Mouse (Mus musculus) limb, embryonic 13.5 days (tissue): Measurements from ENCODE around the gene Chd9. TPM values are rescaled to one million over a fixed set of nuclear protein-coding genes. Genes with fewer than 3 reads are reported as not detected.

ENCODE experiments used
- ATAC-seq: fragments of 200-750 bp; cut with Nextera tagmentation; 2 replicates; pipeline ENCODE4 v1.8.0; 2017; ENCODE audit warnings: low read depth, moderate number of reproducible peaks, moderate TSS enrichment; ENCODE audit not compliant: low FRiP score
- H3K27ac ChIP-seq: fragments of 300-500 bp; sonication (generic); 2 replicates; pipeline ENCODE4 v1.5.1; 2015; ENCODE audit warnings: inconsistent platforms, mild to moderate bottlenecking, moderate library complexity
- H3K27me3 ChIP-seq: fragments of 300-500 bp; sonication (generic); 2 replicates; pipeline ENCODE4 v1.6.1; 2015; ENCODE audit warnings: mild to moderate bottlenecking, inconsistent platforms
- H3K36me3 ChIP-seq: fragments of 300-500 bp; sonication (generic); 2 replicates; pipeline ENCODE4 v1.6.1; 2015; ENCODE audit warnings: inconsistent platforms, mild to moderate bottlenecking, moderate library complexity
- H3K4me1 ChIP-seq: fragments of 300-500 bp; sonication (generic); 2 replicates; pipeline ENCODE4 v1.6.1; 2015; ENCODE audit warnings: inconsistent platforms
- H3K4me2 ChIP-seq: fragments of 300-500 bp; sonication (generic); replicated peaks from 2 replicates; pipeline ENCODE4 v1.6.1; 2015; ENCODE audit warnings: inconsistent platforms, mild to moderate bottlenecking, moderate library complexity
- H3K4me3 ChIP-seq: fragments of 300-500 bp; sonication (generic); 2 replicates; pipeline ENCODE4 v1.5.1; 2015; ENCODE audit warnings: moderate library complexity, mild to moderate bottlenecking, inconsistent platforms
- H3K9ac ChIP-seq: fragments of 300-500 bp; sonication (generic); 2 replicates; pipeline ENCODE4 v1.6.1; 2015; ENCODE audit warnings: mild to moderate bottlenecking, inconsistent platforms
- H3K9me3 ChIP-seq: fragments of 300-500 bp; sonication (generic); 2 replicates; pipeline ENCODE4 v1.6.1; 2016; ENCODE audit warnings: inconsistent platforms
- WGBS: fragments of 180-500 bp; shearing (Covaris S2); methylation state at CpG from one replicate; pipeline ENCODE4 v1.1.7; 2015; 5-methylcytosine and 5-hydroxymethylcytosine counted together
- polyA plus RNA-seq: library from polyadenylated mRNA; unstranded; fragments of >200 nt; fragmentation: Nextera tagmentation; extraction: Ambion mirVana; gene quantifications from 2 replicates; pipeline ENCODE4 v1.2.1, GENCODE M21; 2015

The Chd9 gene
- polyA plus RNA-seq, 1 experiment from 2014 or later: 108 TPM

- 79% methylated on average over 9 of the region's 9 CpGs for WGBS
- Histone ChIP-seq H3K4me1 (peaks cover 16% of the 10 kb centered on the region), H3K27ac (no peak overlapping the region), H3K27me3 (no peaks in the 10 kb centered on the region), H3K4me3 (no peak overlapping the region), H3K9ac (no peak overlapping the region), H3K36me3 (no peaks in the 10 kb centered on the region), H3K9me3 (no peaks in the 10 kb centered on the region), H3K4me2 (no peak overlapping the region)
- no peak for ATAC-seq
Measured at GRCm38 (mm10) chr8:90844179-90844967, 16.2 kb downstream of the Chd9 start.

- Histone ChIP-seq H3K27ac (no peak overlapping the region), H3K9me3 (no peaks in the 10 kb centered on the region), H3K27me3 (no peaks in the 10 kb centered on the region), H3K4me3 (no peak overlapping the region), H3K36me3 (peaks cover 7% of the 10 kb centered on the region), H3K4me2 (no peak overlapping the region), H3K9ac (no peak overlapping the region), H3K4me1 (peaks cover 11% of the 10 kb centered on the region)
- WGBS: 86% methylated on average over 7 of the region's 7 CpGs
- ATAC-seq: no peak
Measured at GRCm38 (mm10) chr8:90847980-90848379, 19.8 kb downstream of the Chd9 start.

GRCm38 (mm10) chr8:90849462-90850050 lies 21.4 kb downstream of the Chd9 start:
- no peak overlapping the region for H3K4me2 ChIP-seq
- WGBS: 59% methylated on average over 11 of the region's 11 CpGs
- H3K4me1 ChIP-seq: peaks cover 16% of the 10 kb centered on the region
- H3K9ac ChIP-seq: peak overlapping the region; percentile 25; the same call in 1 of the 2 replicates
- no peak overlapping the region for H3K27ac ChIP-seq
- peaks cover 7% of the 10 kb centered on the region for H3K36me3 ChIP-seq
- no peak for ATAC-seq
- no peak overlapping the region for H3K4me3 ChIP-seq
- H3K27me3 ChIP-seq: no peaks in the 10 kb centered on the region
- H3K9me3 ChIP-seq: no peaks in the 10 kb centered on the region

- H3K36me3 ChIP-seq: peaks cover 7% of the 10 kb centered on the region
- ATAC-seq: no peak
- H3K9ac ChIP-seq: no peak overlapping the region
- H3K4me3 ChIP-seq: no peak overlapping the region
- H3K9me3 ChIP-seq: no peaks in the 10 kb centered on the region
- H3K4me2 ChIP-seq: no peak overlapping the region
- H3K4me1 ChIP-seq: peaks cover 25% of the 10 kb centered on the region
- H3K27ac ChIP-seq: no peak overlapping the region
- 58% methylated on average over 8 of the region's 8 CpGs for WGBS
- H3K27me3 ChIP-seq: no peaks in the 10 kb centered on the region
Measured at GRCm38 (mm10) chr8:90851544-90851943, 23.4 kb downstream of the Chd9 start.

GRCm38 (mm10) chr8:90853971-90854670 lies 26.0 kb downstream of the Chd9 start:
- no peak overlapping the region for H3K9ac ChIP-seq

GRCm38 (mm10) chr8:90854671-90855161 lies 26.6 kb downstream of the Chd9 start:
- no peak overlapping the region for H3K9ac ChIP-seq
- H3K9me3 ChIP-seq: no peaks in the 10 kb centered on the region
- 15% methylated on average over 10 of the region's 10 CpGs for WGBS
- H3K36me3 ChIP-seq: peaks cover 7% of the 10 kb centered on the region
- H3K4me3 ChIP-seq: no peak overlapping the region
- H3K4me1 ChIP-seq: peaks cover 33% of the 10 kb centered on the region
- H3K27ac ChIP-seq: peak overlapping the region; percentile 79
- ATAC-seq: peak; percentile 81
- peak overlapping the region; percentile 44 for H3K4me2 ChIP-seq
- H3K27me3 ChIP-seq: no peaks in the 10 kb centered on the region

More at GRCm38 (mm10) chr8:90853971-90854670, 26.0 kb downstream of the Chd9 start:
- no peak overlapping the region for H3K4me3 ChIP-seq
- ATAC-seq: no peak; the same call in 1 of the 2 replicates
- peak overlapping the region; percentile 44 for H3K4me2 ChIP-seq
- WGBS: 80% methylated on average over 8 of the region's 9 CpGs
- peaks cover 7% of the 10 kb centered on the region for H3K36me3 ChIP-seq
- H3K27ac ChIP-seq: peak overlapping the region; percentile 79; the same call in 1 of the 2 replicates
- no peaks in the 10 kb centered on the region for H3K27me3 ChIP-seq
- no peaks in the 10 kb centered on the region for H3K9me3 ChIP-seq
- H3K4me1 ChIP-seq: peaks cover 32% of the 10 kb centered on the region

GRCm38 (mm10) chr8:90856171-90856570 lies 28.0 kb downstream of the Chd9 start:
- H3K27ac ChIP-seq: no peak overlapping the region

GRCm38 (mm10) chr8:90856952-90857351 lies 28.8 kb downstream of the Chd9 start:
- no peak overlapping the region for H3K27ac ChIP-seq

More at GRCm38 (mm10) chr8:90856171-90856570, 28.0 kb downstream of the Chd9 start:
- Histone ChIP-seq H3K27me3 (no peaks in the 10 kb centered on the region), H3K36me3 (peaks cover 3% of the 10 kb centered on the region; the same call in 1 of the 2 replicates), H3K9me3 (no peaks in the 10 kb centered on the region), H3K4me1 (peaks cover 38% of the 10 kb centered on the region), H3K4me2 (no peak overlapping the region), H3K4me3 (no peak overlapping the region), H3K9ac (no peak overlapping the region)
- 93% methylated on average over 3 of the region's 3 CpGs for WGBS
- ATAC-seq: no peak

GRCm38 (mm10) chr8:90858071-90858470 lies 29.9 kb downstream of the Chd9 start:
- H3K4me1 ChIP-seq: peaks cover 55% of the 10 kb centered on the region
- no peak for ATAC-seq
- no peak overlapping the region for H3K4me3 ChIP-seq
- no peak overlapping the region for H3K27ac ChIP-seq
- H3K4me2 ChIP-seq: no peak overlapping the region
- WGBS: 93% methylated on average over 2 of the region's 2 CpGs
- no peaks in the 10 kb centered on the region for H3K36me3 ChIP-seq
- no peaks in the 10 kb centered on the region for H3K9me3 ChIP-seq
- no peaks in the 10 kb centered on the region for H3K27me3 ChIP-seq
- H3K9ac ChIP-seq: no peak overlapping the region

More at GRCm38 (mm10) chr8:90856952-90857351, 28.8 kb downstream of the Chd9 start:
- Histone ChIP-seq H3K4me1 (peaks cover 43% of the 10 kb centered on the region), H3K27me3 (no peaks in the 10 kb centered on the region), H3K4me3 (no peak overlapping the region), H3K9me3 (no peaks in the 10 kb centered on the region), H3K9ac (no peak overlapping the region), H3K36me3 (no peaks in the 10 kb centered on the region; the same call in 1 of the 2 replicates), H3K4me2 (no peak overlapping the region)
- ATAC-seq: no peak
- whole genome bisulfite sequencing: 65% methylated on average over 1 of the region's 1 CpGs

- ATAC-seq: no peak; the same call in 1 of the 2 replicates
- H3K27ac ChIP-seq: peak overlapping the region; percentile 99
- no peaks in the 10 kb centered on the region for H3K9me3 ChIP-seq
- H3K4me1 ChIP-seq: peaks cover 37% of the 10 kb centered on the region
- peak overlapping the region; percentile 18 for H3K4me3 ChIP-seq
- H3K4me2 ChIP-seq: peak overlapping the region; percentile 57
- WGBS: under 1% methylated on average over 9 of the region's 9 CpGs
- no peaks in the 10 kb centered on the region for H3K36me3 ChIP-seq
- H3K27me3 ChIP-seq: no peaks in the 10 kb centered on the region
- H3K9ac ChIP-seq: peak overlapping the region; percentile 48; the same call in 1 of the 2 replicates
Measured at GRCm38 (mm10) chr8:90861266-90861944, 33.3 kb downstream of the Chd9 start.

- Histone ChIP-seq H3K4me2 (peak overlapping the region; percentile 57), H3K4me1 (peaks cover 37% of the 10 kb centered on the region), H3K4me3 (no peak overlapping the region; the same call in 1 of the 2 replicates), H3K9me3 (no peaks in the 10 kb centered on the region), H3K27ac (peak overlapping the region; percentile 99), H3K36me3 (no peaks in the 10 kb centered on the region), H3K9ac (no peak overlapping the region), H3K27me3 (no peaks in the 10 kb centered on the region)
- ATAC-seq: peak; percentile 98
- 2% methylated on average over 9 of the region's 9 CpGs for WGBS
Measured at GRCm38 (mm10) chr8:90862038-90862437, 33.9 kb downstream of the Chd9 start.
